In the genomic region with DNA sequence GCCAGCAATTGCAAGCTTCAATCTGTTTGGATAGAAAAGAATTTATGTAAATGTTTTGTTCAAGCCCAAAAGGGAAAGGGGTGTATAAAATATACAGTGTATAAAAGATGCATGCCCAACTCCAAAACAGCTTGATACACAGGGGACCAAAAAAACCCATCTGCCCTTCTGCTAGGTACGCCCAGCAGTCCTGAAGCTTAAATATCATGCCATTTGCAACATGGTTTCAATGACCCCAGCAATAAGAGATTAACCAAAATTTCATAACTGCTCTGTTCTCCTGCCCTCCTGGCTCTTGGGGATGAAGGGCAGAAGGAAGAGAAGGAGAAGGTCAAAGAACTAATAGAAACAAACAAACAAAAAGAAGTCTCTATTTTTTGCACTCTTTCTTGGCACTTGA, we compare ENCODE assay signal across 8 mouse cellular contexts.
DNase-seq lines count a peak whose midpoint lies in the region; ATAC-seq and TF ChIP-seq lines count a peak whose summit lies in the region.

No protein-coding gene starts in this region.

- H3K9me3 ChIP-seq in neural tube, embryonic 11.5 days (ENCODE audit: control insufficient read depth, low read length): no peaks in the 10 kb centered on the region
- no peaks in the 10 kb centered on the region for H3K9me3 ChIP-seq in limb, embryonic 11.5 days (ENCODE audit: control insufficient read depth, low read length)

- peak overlapping the region; percentile 15 for H3K27ac ChIP-seq in heart, adult 2 months
- H3K27ac ChIP-seq in neural tube, embryonic 11.5 days (ENCODE audit: low read depth, low read length): peak overlapping the region; percentile 78
- H3K27ac ChIP-seq in limb, embryonic 11.5 days (replicated peaks; ENCODE audit: low read depth, low read length): 0 out of 2 replicates have a peak overlapping the region, but pooled peaks have one; percentile 47

- 78% methylated on average over 1 of the region's 1 CpGs for WGBS in heart, adult 2 months
- WGBS in neural tube, embryonic 11.5 days: 20% methylated on average over 1 of the region's 1 CpGs
- 61% methylated on average over 1 of the region's 1 CpGs for WGBS in limb, embryonic 11.5 days

- H3K4me3 ChIP-seq in heart, adult 2 months: no peak overlapping the region
- H3K4me3 ChIP-seq in neural tube, embryonic 11.5 days (ENCODE audit: low read depth, low read length): no peak overlapping the region
- H3K4me3 ChIP-seq in limb, embryonic 11.5 days (ENCODE audit: low read depth, low read length): no peak overlapping the region

- H3K27me3 ChIP-seq in heart, adult 2 months (ENCODE audit: control insufficient read depth, insufficient read depth, low read length): no peaks in the 10 kb centered on the region
- H3K27me3 ChIP-seq in neural tube, embryonic 11.5 days (ENCODE audit: control insufficient read depth, insufficient read depth, low read length): no peaks in the 10 kb centered on the region
- no peaks in the 10 kb centered on the region for H3K27me3 ChIP-seq in limb, embryonic 11.5 days (ENCODE audit: control insufficient read depth, insufficient read depth, low read length)

- H3K4me1 ChIP-seq in heart, adult 2 months (ENCODE audit: control insufficient read depth, insufficient read depth, low read length): peaks cover 7% of the 10 kb centered on the region
- peaks cover 33% of the 10 kb centered on the region for H3K4me1 ChIP-seq in neural tube, embryonic 11.5 days (ENCODE audit: control insufficient read depth, insufficient read depth, low read length)
- H3K4me1 ChIP-seq in limb, embryonic 11.5 days (ENCODE audit: control insufficient read depth, insufficient read depth, low read length): peaks cover 29% of the 10 kb centered on the region

- no peaks in the 10 kb centered on the region for H3K79me2 ChIP-seq in heart, adult 2 months (replicated peaks; ENCODE audit: control insufficient read depth, insufficient read depth, low read length)

- TF ChIP-seq CTCF in heart, adult 2 months (IDR thresholded peaks at IDR 0.05): no peak

- H3K36me3 ChIP-seq in heart, adult 2 months (ENCODE audit: control insufficient read depth, insufficient read depth, low read length): peaks cover 2% of the 10 kb centered on the region
- H3K36me3 ChIP-seq in neural tube, embryonic 11.5 days (ENCODE audit: control insufficient read depth, insufficient read depth, low read length): no peaks in the 10 kb centered on the region
- H3K36me3 ChIP-seq in limb, embryonic 11.5 days (ENCODE audit: control insufficient read depth, insufficient read depth, low read length): no peaks in the 10 kb centered on the region

- intact Hi-C loops in heart, adult 2 months (cut with DNase I): loop anchor here (5.0 to 10.0 kb wide), 3 partner anchors 342 to 1419 kb away; no protein-coding TSS in a partner anchor

- ATAC-seq in neural tube, embryonic 11.5 days (ENCODE audit: insufficient read depth, low FRiP score, low TSS enrichment): peak; percentile 4; the same call in 1 of the 2 replicates
- ATAC-seq in limb, embryonic 11.5 days (ENCODE audit: insufficient number of reproducible peaks, low FRiP score, low TSS enrichment, low read depth): no peak
- no peak for ATAC-seq in megakaryocyte, adult 5-6 weeks (ENCODE audit: poor library complexity, severe bottlenecking)

- no peak for DNase-seq in heart, adult 2 months
- DNase-seq in heart, adult 9 months (ENCODE audit: low spot score in 2 of 2): no peak
- no peak for DNase-seq in neural tube, embryonic 11.5 days (ENCODE audit: low spot score)
- no peak for DNase-seq in neural tube, embryonic 10.5 days (ENCODE audit: extremely low spot score, low spot score)
- DNase-seq in limb, embryonic 11.5 days (ENCODE audit: low spot score): no peak
- no peak for DNase-seq in ovary, postnatal 14 days (ENCODE audit: low spot score)
- no peak for DNase-seq in testis, postnatal 10 days (ENCODE audit: low spot score)

- TF ChIP-seq EP300 in heart, adult 2 months (IDR thresholded peaks at IDR 0.05; ENCODE audit: insufficient read depth, low read depth, low read length): no peak

- H3K9ac ChIP-seq in heart, adult 2 months (ENCODE audit: low read depth, low read length): no peak overlapping the region
- H3K9ac ChIP-seq in neural tube, embryonic 11.5 days (ENCODE audit: low read length): no peak overlapping the region
- H3K9ac ChIP-seq in limb, embryonic 11.5 days (ENCODE audit: low read length): no peak overlapping the region

- no peak for TF ChIP-seq POLR2A in heart, adult 2 months (IDR thresholded peaks at IDR 0.05; ENCODE audit: insufficient read depth, low read depth, low read length)

- no peak overlapping the region for H3K4me2 ChIP-seq in neural tube, embryonic 11.5 days (ENCODE audit: low read depth)
- no peak overlapping the region for H3K4me2 ChIP-seq in limb, embryonic 11.5 days (ENCODE audit: low read depth, severe bottlenecking)

Comparison
In these comparisons a context has a peak if more than half of its experiments do, and no peak if none do; other contexts are left out.
1. H3K27ac ChIP-seq: peak in every context shown above with its lines; median percentile 78 in neural tube, embryonic 11.5 days; 47 in limb, embryonic 11.5 days; 15 in heart, adult 2 months.